Mouse (Mus musculus) regulatory T cell (primary cell): ENCODE data around the gene Pkdrej.
"Not testable (repeated sequence)": the region's sequence is repeated elsewhere in the genome, so short reads cannot be mapped to it uniquely, and the experiment has no call there.

Experiments used
- in situ Hi-C: fragments of 300-600 bp; cut with MboI, MseI; formaldehyde crosslinking; loops from one replicate; pipeline ENCODE4 v1.15.1; 2025; ENCODE audit warnings: high pct_unique_total_duplicates

Gene Pkdrej

DNA sequence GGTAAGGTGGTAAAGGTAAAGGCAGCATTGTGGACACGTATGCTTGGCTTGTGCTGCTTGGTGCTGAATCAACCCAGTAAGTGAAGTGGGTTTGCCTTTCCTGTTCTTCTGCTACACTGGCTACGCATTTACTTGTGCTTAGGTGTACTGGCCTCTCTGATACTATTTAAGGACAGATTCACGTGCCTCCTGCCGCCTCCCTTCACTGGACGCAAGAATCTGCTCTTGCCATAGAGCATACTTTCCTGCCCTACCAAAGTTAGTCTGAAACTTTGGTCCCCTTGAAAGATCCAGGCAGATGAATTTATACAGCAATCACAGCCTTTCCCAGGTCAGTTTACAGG, 11.1 kb downstream of the Pkdrej start:
- in situ Hi-C loops, result no loop called here

GRCm38 (mm10) chr15:85809091-85809490, 12.4 kb downstream of the Pkdrej start:
- in situ Hi-C loops, result no loop called here

GRCm38 (mm10) chr15:85808434-85808833, 13.1 kb downstream of the Pkdrej start:
- in situ Hi-C loops, result no loop called here

- in situ Hi-C loops, result no loop called here
Observed at GRCm38 (mm10) chr15:85808031-85808430, 13.5 kb downstream of the Pkdrej start.

DNA sequence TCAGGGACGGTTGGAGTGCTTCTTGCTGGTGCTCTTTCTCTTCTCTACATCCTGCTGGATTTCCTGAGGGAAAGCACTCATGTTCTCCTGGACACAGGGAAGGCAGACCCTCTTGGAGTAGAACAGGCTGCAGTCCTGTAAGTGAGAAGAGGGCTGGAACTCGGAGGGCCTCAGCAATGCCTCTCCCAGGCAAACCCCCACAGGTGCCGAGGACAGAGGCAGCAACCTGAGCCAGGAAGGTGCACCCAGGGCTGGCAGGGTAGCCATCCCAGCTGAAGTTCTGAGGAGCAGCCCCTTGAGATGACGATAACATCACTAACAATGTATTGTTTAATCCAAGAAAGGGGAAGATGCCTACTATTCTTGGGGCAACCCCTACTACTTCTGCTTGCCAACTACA, 14.1 kb downstream of the Pkdrej start:
- in situ Hi-C loops, result no loop called here

GRCm38 (mm10) chr15:85806886-85807285, 14.6 kb downstream of the Pkdrej start:
- in situ Hi-C loops, result no loop called here

- in situ Hi-C loops, result no loop called here
Observed at GRCm38 (mm10) chr15:85802931-85803330, 18.6 kb downstream of the Pkdrej start.

- in situ Hi-C loops, result no loop called here
Observed at GRCm38 (mm10) chr15:85798676-85799075, 22.9 kb downstream of the Pkdrej start.

- in situ Hi-C loops, result no loop called here
Observed at GRCm38 (mm10) chr15:85795516-85795915, 26.0 kb downstream of the Pkdrej start.

DNA sequence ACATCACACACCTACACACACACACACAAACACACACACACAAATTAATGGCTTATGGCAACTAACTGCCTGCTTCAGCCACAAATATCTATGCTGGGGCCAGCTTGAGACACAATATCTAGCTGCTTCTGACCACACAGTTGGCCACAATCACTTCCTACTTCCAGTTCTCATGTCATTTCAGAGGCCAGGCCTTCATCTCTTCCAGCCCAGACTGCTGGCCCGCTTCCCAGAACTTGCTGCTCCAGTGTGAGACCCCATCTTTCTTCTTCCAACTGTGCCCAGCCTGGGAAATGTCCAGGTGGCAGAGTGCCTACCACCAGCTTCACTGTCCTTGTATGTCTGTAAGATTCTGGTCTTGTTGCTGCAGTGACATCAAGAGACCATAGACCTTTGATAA, 28.7 kb downstream of the Pkdrej start:
- in situ Hi-C loops, result no loop called here

GRCm38 (mm10) chr15:85791449-85791848, 30.1 kb downstream of the Pkdrej start:
- in situ Hi-C loops, result no loop called here

- in situ Hi-C loops, result no loop called here
Observed at GRCm38 (mm10) chr15:85788633-85789032, 32.9 kb downstream of the Pkdrej start.

DNA sequence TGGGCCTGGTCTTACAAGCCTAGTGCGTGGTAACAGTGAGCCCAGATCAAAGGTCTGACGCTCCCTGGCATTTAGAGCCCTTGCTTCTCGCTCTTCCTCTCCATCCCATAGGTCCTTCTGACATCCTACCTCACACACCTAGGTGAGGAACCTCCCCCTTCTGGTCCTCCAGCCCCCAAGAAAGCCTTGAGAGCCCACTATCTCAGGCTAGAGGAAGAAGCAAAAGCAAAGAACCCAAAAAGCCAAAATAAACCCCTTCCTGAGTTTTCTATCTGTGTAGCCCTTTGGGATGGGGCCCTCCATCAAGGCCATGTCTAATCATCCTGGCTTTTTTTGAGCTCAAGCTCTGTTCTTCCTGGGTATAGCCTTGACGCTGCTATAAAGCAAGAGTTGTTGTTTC, 33.5 kb downstream of the Pkdrej start:
- in situ Hi-C loops, result no loop called here

- in situ Hi-C loops, result no loop called here
Observed at GRCm38 (mm10) chr15:85787482-85787881, 34.1 kb downstream of the Pkdrej start.

GRCm38 (mm10) chr15:85786711-85787110, 34.8 kb downstream of the Pkdrej start:
- in situ Hi-C loops, result no loop called here

GRCm38 (mm10) chr15:85784341-85784740, 37.2 kb downstream of the Pkdrej start:
- in situ Hi-C loops, result no loop called here

- in situ Hi-C loops, result no loop called here
Observed at GRCm38 (mm10) chr15:85783146-85783545, 38.4 kb downstream of the Pkdrej start.

DNA sequence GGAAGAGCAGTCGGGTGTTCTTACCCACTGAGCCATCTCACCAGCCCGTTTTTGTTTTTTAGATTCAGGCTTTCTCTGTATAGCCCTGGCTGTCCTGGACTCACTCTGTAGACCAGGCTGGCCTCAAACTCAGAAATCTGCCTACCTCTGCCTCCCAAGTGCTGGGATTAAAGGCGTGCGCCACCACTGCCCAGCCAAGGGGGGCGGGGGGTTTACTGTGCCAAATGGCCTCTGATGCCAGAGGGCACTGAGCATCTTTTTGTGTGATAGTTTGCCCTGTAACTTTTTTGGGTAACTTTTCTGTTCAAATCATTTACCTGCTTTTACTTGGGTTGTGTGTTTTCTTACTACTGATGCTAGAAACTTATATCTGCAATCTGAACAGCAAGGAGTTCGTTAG, 42.6 kb downstream of the Pkdrej start:
- in situ Hi-C loops, result not testable (repeated sequence)

- in situ Hi-C loops, result no loop called here
Observed at GRCm38 (mm10) chr15:85776771-85777170, 44.8 kb downstream of the Pkdrej start.

DNA sequence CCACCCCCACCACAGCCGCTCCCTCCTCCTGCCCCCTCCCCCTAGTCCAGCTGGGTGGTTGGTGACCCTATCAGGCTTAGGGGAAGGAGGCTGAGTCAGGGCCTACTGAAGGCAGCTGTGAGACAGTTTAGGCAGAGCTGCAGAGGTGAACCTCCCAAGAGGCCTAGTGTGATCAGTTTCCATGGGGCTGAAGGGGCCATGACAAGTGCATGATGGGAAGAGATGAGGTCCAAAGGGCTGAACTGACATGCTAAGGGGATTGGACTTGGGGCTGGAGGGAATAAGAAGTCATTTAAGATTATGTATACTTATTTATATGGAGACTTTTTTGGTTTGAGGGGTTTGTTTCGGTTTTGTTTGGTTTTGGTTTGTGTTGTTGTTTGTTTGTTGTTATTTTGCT, 45.3 kb downstream of the Pkdrej start:
- in situ Hi-C loops, result no loop called here

DNA sequence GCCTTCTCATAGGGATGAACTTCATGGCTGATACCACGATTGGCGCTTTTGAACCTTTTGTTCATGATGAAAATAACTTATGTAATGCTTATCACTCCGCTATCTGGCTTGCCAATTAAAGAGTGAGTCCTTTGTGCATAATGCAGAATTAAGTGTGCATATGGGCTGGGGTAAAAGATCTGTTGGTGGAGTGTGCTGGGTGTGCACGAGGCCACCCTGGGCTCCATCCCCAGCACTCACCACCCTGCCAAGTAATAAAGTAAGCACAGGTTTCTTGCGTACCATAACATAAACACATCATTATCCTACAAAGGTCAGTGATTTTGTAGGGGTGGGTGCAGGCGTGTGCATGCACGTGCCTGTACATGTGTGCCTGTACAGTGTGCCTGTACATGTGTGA, 46.5 kb downstream of the Pkdrej start:
- in situ Hi-C loops, result no loop called here

GRCm38 (mm10) chr15:85774419-85774818, 47.1 kb downstream of the Pkdrej start:
- in situ Hi-C loops, result no loop called here

DNA sequence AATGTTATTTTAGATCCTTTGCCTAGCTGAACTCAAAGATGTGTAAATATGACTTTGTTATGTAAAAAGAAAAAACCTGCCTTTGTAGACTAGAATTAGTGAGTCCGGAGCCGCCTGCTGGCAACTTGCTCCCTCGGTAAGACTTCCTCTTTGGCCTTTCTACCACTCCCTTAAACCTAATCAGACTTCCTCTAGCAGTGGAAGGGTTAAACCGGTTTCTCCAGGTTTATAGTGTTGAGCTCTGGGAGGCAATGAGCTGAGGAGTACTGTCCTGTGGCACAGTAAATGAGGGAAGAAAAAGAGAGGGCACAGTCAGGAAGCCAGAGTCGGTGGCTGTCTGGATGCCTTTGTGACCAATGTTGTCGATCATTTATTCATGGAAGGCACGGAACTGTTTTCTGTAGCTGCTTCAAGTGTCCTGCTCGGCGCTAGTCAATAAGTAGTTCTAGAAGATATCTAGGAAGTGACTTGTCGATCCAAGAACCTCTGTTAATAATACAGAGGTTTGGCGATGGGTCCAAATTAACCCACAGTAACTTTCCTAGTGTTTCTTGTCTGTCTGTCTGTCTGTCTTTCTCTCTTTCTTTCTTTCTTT, 49.3 kb downstream of the Pkdrej start:
- in situ Hi-C loops, result no loop called here
